Mouse (Mus musculus) frontal cortex, postnatal 25 days (tissue): ENCODE results near the gene Qrich1.

Experiments used
- DNase-seq, 2 experiments: peaks; one replicate each; pipeline ENCODE4 v3.0.0; 2022; ENCODE audit warnings: low spot score in 2 of 2

The Qrich1 gene

GRCm38 (mm10) chr9:108564131-108564530 is 47.5 kb downstream of the Qrich1 start:
- no peak for DNase-seq

GRCm38 (mm10) chr9:108565881-108566814 is 49.5 kb downstream of the Qrich1 start:
- no peak for DNase-seq

- peak; percentile 96 for DNase-seq
Measured at GRCm38 (mm10) chr9:108566815-108567776, 50.5 kb downstream of the Qrich1 start, which contains the start of gene Ndufaf3. Gene Ndufaf3, minus strand, starts transcription at chr9:108567434.

- no peak for DNase-seq
Measured at GRCm38 (mm10) chr9:108567931-108568419, 51.4 kb downstream of the Qrich1 start.

- DNase-seq: no peak
Measured at GRCm38 (mm10) chr9:108568511-108568921, 51.9 kb downstream of the Qrich1 start.

GRCm38 (mm10) chr9:108569381-108570206 is 53.0 kb downstream of the Qrich1 start, which contains the start of gene Dalrd3:
Gene Dalrd3, plus strand, starts transcription at chr9:108569886.
- DNase-seq: peak; percentile 78 to 79

GRCm38 (mm10) chr9:108570207-108570896 is 53.7 kb downstream of the Qrich1 start:
- no peak for DNase-seq

- DNase-seq: no peak
Measured at GRCm38 (mm10) chr9:108571401-108571973, 54.9 kb downstream of the Qrich1 start.

GRCm38 (mm10) chr9:108572321-108572720 is 55.7 kb downstream of the Qrich1 start:
- no peak for DNase-seq

GRCm38 (mm10) chr9:108573774-108574690 is 57.4 kb downstream of the Qrich1 start:
- no peak for DNase-seq

- DNase-seq: no peak
Measured at GRCm38 (mm10) chr9:108574921-108575320, 58.3 kb downstream of the Qrich1 start.

GRCm38 (mm10) chr9:108575321-108576297 is 59.0 kb downstream of the Qrich1 start:
- DNase-seq: no peak

- no peak for DNase-seq
Measured at GRCm38 (mm10) chr9:108577025-108577424, 60.4 kb downstream of the Qrich1 start.

- DNase-seq: no peak
Measured at GRCm38 (mm10) chr9:108577934-108578544, 61.4 kb downstream of the Qrich1 start.

GRCm38 (mm10) chr9:108578545-108579343 is 62.1 kb downstream of the Qrich1 start, which contains the start of gene Wdr6:
Gene Wdr6, minus strand, starts transcription at chr9:108578739.
- DNase-seq: peak; percentile 75 to 77

- DNase-seq: no peak
Measured at GRCm38 (mm10) chr9:108579344-108579690, 62.7 kb downstream of the Qrich1 start.
